Mouse (Mus musculus): ENCODE measurements around the gene Nipbl. TPM values are rescaled to one million over a fixed set of nuclear protein-coding genes. Genes with fewer than 3 reads are reported as not detected.

Gene Nipbl
- polyA plus RNA-seq (2017; shearing (Covaris generic)) = 30.2 TPM

DNA sequence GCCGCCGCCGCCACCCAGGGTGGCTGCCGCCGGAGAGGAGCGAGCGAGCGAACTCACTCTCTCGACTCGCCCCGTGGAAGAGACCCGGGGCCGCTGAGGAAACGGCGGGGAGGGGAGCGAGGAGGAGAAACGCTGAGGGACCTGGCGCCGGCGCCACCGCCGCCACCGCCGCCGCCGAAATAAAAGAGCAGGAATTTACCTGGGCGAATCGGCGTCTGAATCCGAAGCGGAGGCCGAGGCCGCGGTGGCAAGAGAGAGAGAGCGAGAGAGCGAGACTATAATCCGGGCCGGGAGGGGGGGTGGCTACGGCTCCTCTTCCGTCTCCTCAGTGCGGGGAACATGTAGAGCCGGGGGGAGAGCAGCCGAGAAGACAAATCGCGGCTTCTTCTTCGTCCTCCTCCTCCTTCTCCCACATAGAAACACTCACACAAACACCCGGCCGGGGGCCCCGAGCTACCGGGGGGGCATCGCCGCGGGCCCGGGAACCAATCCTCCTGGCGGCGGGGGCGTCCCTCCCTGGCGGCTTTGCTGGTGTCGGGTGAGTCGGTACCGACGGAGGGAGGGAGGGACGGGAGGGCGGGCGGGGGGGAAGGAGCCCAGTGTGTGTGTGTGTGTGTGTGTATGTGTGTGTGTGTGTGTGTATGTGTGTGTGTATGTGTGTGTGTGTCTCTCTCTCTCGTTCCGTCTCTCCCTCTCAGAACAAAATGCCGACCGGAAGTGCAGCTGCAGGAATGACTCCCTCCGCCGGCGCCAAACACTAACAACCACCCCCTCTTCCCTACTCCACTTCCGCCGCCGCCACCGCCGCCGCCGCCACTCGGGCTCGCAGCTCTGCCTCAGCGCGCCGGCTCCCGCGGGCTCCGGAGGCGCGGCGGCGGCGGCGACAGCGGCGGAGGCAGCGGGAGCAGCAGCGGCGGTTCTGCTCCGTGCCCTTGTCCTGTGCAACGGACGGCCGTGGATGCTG is at the start of gene Nipbl:
Gene Nipbl, minus strand, starts transcription at position 538 of the 964 bp plus-strand sequence.

Other genes with a start within 250 kb of the Nipbl start
- not detected for gene Gm2310, start 75.5 kb upstream of the Nipbl start, polyA plus RNA-seq (2017; shearing (Covaris generic))